Mouse (Mus musculus): ENCODE measurements at regions not wholly inside any gene's neighbourhood (a gene's known extent, or its start where the extent isn't known, plus 50 kb on each side); places are given as distances from the start of the nearest gene placed in this dataset.

DNA sequence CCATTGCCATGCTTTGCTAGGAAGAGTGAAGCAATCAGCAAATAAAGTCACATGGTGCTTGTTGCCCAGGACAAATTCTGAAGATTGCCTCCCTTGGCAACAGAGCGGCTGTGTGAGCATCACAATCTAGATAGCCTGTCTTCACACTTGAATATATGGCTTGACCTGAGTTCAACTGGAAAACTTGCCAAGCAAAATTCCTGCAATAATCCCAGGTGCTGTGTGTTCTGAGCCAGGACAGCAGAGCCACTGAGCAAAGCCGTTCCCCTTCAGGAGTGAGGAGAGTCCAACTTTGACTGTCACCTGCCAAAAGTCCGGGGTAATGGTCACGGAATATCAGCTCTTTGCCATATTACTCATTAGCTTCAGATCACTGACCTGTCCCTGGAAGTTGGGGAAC is 176.8 kb upstream of the Irx5 start:
- no peaks in the 10 kb centered on the region for H3K4me1 ChIP-seq (replicated peaks; ENCODE audit: control insufficient read depth, insufficient read depth, low read length)
- 0 out of 2 replicates have a peak, but pooled peaks cover 3% of the 10 kb centered on the region for H3K27me3 ChIP-seq (ENCODE audit: control insufficient read depth, insufficient read depth, low read depth, low read length)
- H3K36me3 ChIP-seq (ENCODE audit: control insufficient read depth, insufficient read depth, low read length): no peaks in the 10 kb centered on the region
- no peak overlapping the region for H3K27ac ChIP-seq (ENCODE audit: low read length)
- 81% methylated on average over 4 of the region's 4 CpGs for WGBS
- no peak overlapping the region for H3K9ac ChIP-seq (ENCODE audit: low read length)
- H3K9me3 ChIP-seq (ENCODE audit: control insufficient read depth, low read length): no peaks in the 10 kb centered on the region
- ATAC-seq (ENCODE audit: low read depth): no peak
- no peak overlapping the region for H3K4me2 ChIP-seq (ENCODE audit: low read depth, low read length)
- no peak overlapping the region for H3K4me3 ChIP-seq (ENCODE audit: low read length)

- H3K9ac ChIP-seq (ENCODE audit: low read length): no peak overlapping the region
- H3K36me3 ChIP-seq (ENCODE audit: control insufficient read depth, insufficient read depth, low read length): no peaks in the 10 kb centered on the region
- no peaks in the 10 kb centered on the region for H3K4me1 ChIP-seq (replicated peaks; ENCODE audit: control insufficient read depth, insufficient read depth, low read length)
- no peak overlapping the region for H3K27ac ChIP-seq (ENCODE audit: low read length)
- H3K4me3 ChIP-seq (ENCODE audit: low read length): no peak overlapping the region
- H3K4me2 ChIP-seq (ENCODE audit: low read depth, low read length): no peak overlapping the region
- H3K9me3 ChIP-seq (ENCODE audit: control insufficient read depth, low read length): no peaks in the 10 kb centered on the region
- 0 out of 2 replicates have a peak, but pooled peaks cover 3% of the 10 kb centered on the region for H3K27me3 ChIP-seq (ENCODE audit: control insufficient read depth, insufficient read depth, low read depth, low read length)
- WGBS: 67% methylated on average over 2 of the region's 2 CpGs
- ATAC-seq (ENCODE audit: low read depth): no peak
These were observed 178.1 kb upstream of the Irx5 start for GRCm38 (mm10) chr8:92179327-92179726.

DNA sequence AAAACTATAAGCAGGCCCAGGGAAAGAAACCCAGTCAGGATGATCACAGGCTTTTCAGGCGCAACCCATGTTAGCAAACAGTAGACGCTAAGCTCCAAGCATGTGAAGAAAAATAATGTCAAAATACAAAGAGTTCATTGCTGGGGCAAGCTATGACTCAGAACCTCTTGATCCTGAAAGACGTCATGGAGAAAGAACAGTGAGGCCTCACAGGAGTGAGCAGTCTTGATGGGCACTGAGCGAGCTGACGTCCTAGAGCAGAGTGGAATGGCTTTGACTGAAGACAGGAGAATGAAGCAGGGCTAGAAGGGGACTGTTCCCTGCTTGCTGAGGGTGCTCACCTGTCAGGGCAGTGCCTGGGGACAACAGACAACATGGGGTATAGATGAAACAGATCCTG is 181.3 kb upstream of the Irx5 start:
- WGBS: 61% methylated on average over 5 of the region's 5 CpGs
- H3K4me1 ChIP-seq (replicated peaks; ENCODE audit: control insufficient read depth, insufficient read depth, low read length): no peaks in the 10 kb centered on the region
- H3K9me3 ChIP-seq (ENCODE audit: control insufficient read depth, low read length): no peaks in the 10 kb centered on the region
- 0 out of 2 replicates have a peak, but pooled peaks cover 2% of the 10 kb centered on the region for H3K27me3 ChIP-seq (ENCODE audit: control insufficient read depth, insufficient read depth, low read depth, low read length)
- H3K27ac ChIP-seq (ENCODE audit: low read length): no peak overlapping the region
- no peak overlapping the region for H3K4me2 ChIP-seq (ENCODE audit: low read depth, low read length)
- no peak overlapping the region for H3K9ac ChIP-seq (ENCODE audit: low read length)
- no peaks in the 10 kb centered on the region for H3K36me3 ChIP-seq (ENCODE audit: control insufficient read depth, insufficient read depth, low read length)
- H3K4me3 ChIP-seq (ENCODE audit: low read length): no peak overlapping the region
- no peak for ATAC-seq (ENCODE audit: low read depth)

GRCm38 (mm10) chr8:92174106-92174505 is 183.3 kb upstream of the Irx5 start:
- H3K36me3 ChIP-seq (ENCODE audit: control insufficient read depth, insufficient read depth, low read length): no peaks in the 10 kb centered on the region
- H3K27ac ChIP-seq (ENCODE audit: low read length): no peak overlapping the region
- H3K9ac ChIP-seq (ENCODE audit: low read length): no peak overlapping the region
- no peaks in the 10 kb centered on the region for H3K4me1 ChIP-seq (replicated peaks; ENCODE audit: control insufficient read depth, insufficient read depth, low read length)
- ATAC-seq (ENCODE audit: low read depth): no peak
- no peak overlapping the region for H3K4me3 ChIP-seq (ENCODE audit: low read length)
- 53% methylated on average over 2 of the region's 2 CpGs for WGBS
- no peaks in the 10 kb centered on the region for H3K27me3 ChIP-seq (ENCODE audit: control insufficient read depth, insufficient read depth, low read depth, low read length)
- H3K9me3 ChIP-seq (ENCODE audit: control insufficient read depth, low read length): no peaks in the 10 kb centered on the region
- no peak overlapping the region for H3K4me2 ChIP-seq (ENCODE audit: low read depth, low read length)

DNA sequence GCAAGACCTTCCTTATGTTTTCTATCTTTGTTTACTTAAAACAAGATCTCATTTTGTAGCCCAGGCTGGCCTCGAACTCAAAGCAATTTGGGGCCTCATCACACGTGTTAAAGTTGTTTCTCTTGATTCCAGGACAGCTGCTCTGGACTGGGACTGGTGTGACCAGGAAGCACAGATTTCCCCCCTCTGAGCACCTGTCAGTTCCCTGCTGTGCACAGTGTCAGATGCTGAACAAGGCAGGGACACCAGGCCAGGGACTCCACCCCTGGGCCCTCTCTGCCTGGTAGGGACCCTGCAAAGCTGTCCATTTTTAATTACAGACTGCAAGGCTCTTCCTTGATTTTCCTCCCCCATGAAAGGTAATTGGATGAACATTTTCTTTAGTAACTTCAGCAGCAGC is 185.8 kb upstream of the Irx5 start:
- Histone ChIP-seq H3K36me3 (ENCODE audit: control insufficient read depth, insufficient read depth, low read length) (no peaks in the 10 kb centered on the region), H3K27me3 (ENCODE audit: control insufficient read depth, insufficient read depth, low read depth, low read length) (no peaks in the 10 kb centered on the region), H3K9ac (ENCODE audit: low read length) (no peak overlapping the region), H3K27ac (ENCODE audit: low read length) (no peak overlapping the region), H3K9me3 (ENCODE audit: control insufficient read depth, low read length) (no peaks in the 10 kb centered on the region), H3K4me1 (replicated peaks; ENCODE audit: control insufficient read depth, insufficient read depth, low read length) (no peaks in the 10 kb centered on the region), H3K4me2 (ENCODE audit: low read depth, low read length) (no peak overlapping the region), H3K4me3 (ENCODE audit: low read length) (no peak overlapping the region)
- WGBS: 40% methylated on average over 2 of the region's 2 CpGs
- no peak for ATAC-seq (ENCODE audit: low read depth)

GRCm38 (mm10) chr8:92167340-92167783 is 190.1 kb upstream of the Irx5 start:
- no peak overlapping the region for H3K4me3 ChIP-seq (ENCODE audit: low read length)
- H3K4me1 ChIP-seq (replicated peaks; ENCODE audit: control insufficient read depth, insufficient read depth, low read length): no peaks in the 10 kb centered on the region
- H3K27ac ChIP-seq (ENCODE audit: low read length): no peak overlapping the region
- no peak overlapping the region for H3K9ac ChIP-seq (ENCODE audit: low read length)
- WGBS: 42% methylated on average over 4 of the region's 4 CpGs
- H3K4me2 ChIP-seq (ENCODE audit: low read depth, low read length): no peak overlapping the region
- no peaks in the 10 kb centered on the region for H3K9me3 ChIP-seq (ENCODE audit: control insufficient read depth, low read length)
- no peak for ATAC-seq (ENCODE audit: low read depth)
- H3K36me3 ChIP-seq (ENCODE audit: control insufficient read depth, insufficient read depth, low read length): no peaks in the 10 kb centered on the region
- H3K27me3 ChIP-seq (ENCODE audit: control insufficient read depth, insufficient read depth, low read depth, low read length): no peaks in the 10 kb centered on the region

DNA sequence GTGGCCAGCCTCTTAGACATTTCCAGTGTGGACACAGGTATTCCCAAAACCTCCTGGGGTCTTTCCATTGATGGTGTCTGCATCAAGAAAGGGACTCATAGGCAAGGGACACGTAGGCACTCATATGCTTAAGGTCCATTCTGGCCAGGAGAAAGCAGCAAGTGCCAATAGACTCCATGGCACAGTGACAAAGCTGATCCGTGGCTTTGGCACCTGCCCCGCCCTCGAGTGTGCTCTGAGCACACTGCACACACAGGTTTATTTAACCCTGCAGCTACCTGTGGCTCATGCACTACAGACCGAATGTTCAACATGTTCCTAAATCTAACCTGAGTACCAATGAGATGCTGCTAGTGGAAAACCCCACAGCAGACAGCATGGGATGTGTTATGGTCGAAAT is 192.1 kb upstream of the Irx5 start:
- Histone ChIP-seq H3K4me1 (replicated peaks; ENCODE audit: control insufficient read depth, insufficient read depth, low read length) (no peaks in the 10 kb centered on the region), H3K4me3 (ENCODE audit: low read length) (no peak overlapping the region), H3K27me3 (ENCODE audit: control insufficient read depth, insufficient read depth, low read depth, low read length) (no peaks in the 10 kb centered on the region), H3K9ac (ENCODE audit: low read length) (no peak overlapping the region), H3K9me3 (ENCODE audit: control insufficient read depth, low read length) (no peaks in the 10 kb centered on the region), H3K27ac (ENCODE audit: low read length) (no peak overlapping the region), H3K36me3 (ENCODE audit: control insufficient read depth, insufficient read depth, low read length) (no peaks in the 10 kb centered on the region), H3K4me2 (ENCODE audit: low read depth, low read length) (no peak overlapping the region)
- WGBS: 61% methylated on average over 6 of the region's 6 CpGs
- ATAC-seq (ENCODE audit: low read depth): no peak

GRCm38 (mm10) chr8:92164496-92164895 is 192.9 kb upstream of the Irx5 start:
- Histone ChIP-seq H3K9me3 (ENCODE audit: control insufficient read depth, low read length) (no peaks in the 10 kb centered on the region), H3K27me3 (ENCODE audit: control insufficient read depth, insufficient read depth, low read depth, low read length) (no peaks in the 10 kb centered on the region), H3K27ac (ENCODE audit: low read length) (no peak overlapping the region), H3K36me3 (ENCODE audit: control insufficient read depth, insufficient read depth, low read length) (no peaks in the 10 kb centered on the region), H3K4me1 (replicated peaks; ENCODE audit: control insufficient read depth, insufficient read depth, low read length) (no peaks in the 10 kb centered on the region), H3K4me2 (ENCODE audit: low read depth, low read length) (no peak overlapping the region), H3K4me3 (ENCODE audit: low read length) (no peak overlapping the region), H3K9ac (ENCODE audit: low read length) (no peak overlapping the region)
- 91% methylated on average over 4 of the region's 4 CpGs for WGBS
- no peak for ATAC-seq (ENCODE audit: low read depth)

DNA sequence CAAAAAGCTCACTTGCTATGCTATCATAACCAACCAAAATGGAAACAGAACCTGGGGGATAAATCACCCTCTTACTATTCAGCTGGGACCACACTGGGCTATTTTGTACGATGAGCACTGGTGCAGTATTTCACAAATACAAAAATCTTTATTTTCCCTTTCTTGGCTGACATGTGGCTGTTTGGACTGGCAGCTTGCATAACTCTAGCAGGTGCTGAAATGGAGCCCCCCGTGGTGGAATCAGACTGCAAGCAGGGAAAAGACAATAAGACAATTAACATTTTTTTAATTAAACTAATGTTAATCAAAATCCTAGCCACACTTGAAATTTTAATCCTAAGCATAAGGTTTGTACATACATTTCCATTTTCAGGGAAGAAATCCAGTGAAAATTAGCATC is 196.4 kb upstream of the Irx5 start:
- Histone ChIP-seq H3K36me3 (ENCODE audit: control insufficient read depth, insufficient read depth, low read length) (no peaks in the 10 kb centered on the region), H3K9ac (ENCODE audit: low read length) (no peak overlapping the region), H3K4me3 (ENCODE audit: low read length) (no peak overlapping the region), H3K4me1 (replicated peaks; ENCODE audit: control insufficient read depth, insufficient read depth, low read length) (no peaks in the 10 kb centered on the region), H3K27me3 (ENCODE audit: control insufficient read depth, insufficient read depth, low read depth, low read length) (no peaks in the 10 kb centered on the region), H3K27ac (ENCODE audit: low read length) (no peak overlapping the region), H3K4me2 (ENCODE audit: low read depth, low read length) (no peak overlapping the region), H3K9me3 (ENCODE audit: control insufficient read depth, low read length) (no peaks in the 10 kb centered on the region)
- 67% methylated on average over 2 of the region's 2 CpGs for WGBS
- ATAC-seq (ENCODE audit: low read depth): no peak

DNA sequence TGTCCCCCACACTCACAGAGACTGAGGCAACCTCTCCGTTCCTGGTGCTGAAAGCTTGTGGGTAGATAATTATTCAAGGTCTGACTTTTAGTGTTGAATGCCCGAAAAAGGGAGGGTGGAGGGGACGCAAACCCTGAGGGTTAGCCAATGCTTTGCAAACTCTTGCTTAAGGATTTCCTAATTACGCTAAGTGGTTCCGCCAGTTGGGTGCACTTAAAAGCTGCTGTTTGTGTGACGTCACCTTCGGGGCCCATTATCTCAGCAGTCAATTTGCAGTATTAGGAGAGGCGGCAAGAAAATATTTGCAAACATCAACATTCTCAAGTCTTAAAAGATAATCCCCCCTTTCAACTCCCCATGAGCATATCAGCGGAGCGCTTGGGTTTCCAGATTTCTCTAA is 199.2 kb upstream of the Irx5 start:
- Histone ChIP-seq H3K9me3 (ENCODE audit: control insufficient read depth, low read length) (no peaks in the 10 kb centered on the region), H3K27ac (ENCODE audit: low read length) (no peak overlapping the region), H3K4me1 (replicated peaks; ENCODE audit: control insufficient read depth, insufficient read depth, low read length) (no peaks in the 10 kb centered on the region), H3K4me2 (ENCODE audit: low read depth, low read length) (no peak overlapping the region), H3K36me3 (ENCODE audit: control insufficient read depth, insufficient read depth, low read length) (no peaks in the 10 kb centered on the region), H3K4me3 (ENCODE audit: low read length) (no peak overlapping the region), H3K9ac (ENCODE audit: low read length) (no peak overlapping the region), H3K27me3 (ENCODE audit: control insufficient read depth, insufficient read depth, low read depth, low read length) (no peaks in the 10 kb centered on the region)
- ATAC-seq (ENCODE audit: low read depth): no peak
- 29% methylated on average over 10 of the region's 10 CpGs for WGBS

Data from lung, embryonic 16.5 days (tissue).